In genomic region chr15:89316146-89316545, GRCm38 (mm10) we compare ENCODE assay signal across 9 mouse cellular contexts. TPM values are rescaled to one million over a fixed set of nuclear protein-coding genes. Genes with fewer than 3 reads are reported as not detected.
DNase-seq lines count a peak whose midpoint lies in the region; ATAC-seq and TF ChIP-seq lines count a peak whose summit lies in the region.
"Had no signal": no experiment of that assay in that cellular context is flagged by ENCODE, and none has a peak within 500 bp of the region (broad histone marks: within the 10 kb centered on the region; RNA-seq: fewer than 3 reads in every experiment).

No protein-coding gene starts in this region.

- H3K4me2 ChIP-seq in intestine, embryonic 15.5 days (replicated peaks) = 0 out of 2 replicates have a peak overlapping the region, but pooled peaks have one; percentile 66
- H3K4me2 ChIP-seq in intestine, embryonic 16.5 days (ENCODE audit: low read depth, low read length) = no peak overlapping the region
- H3K4me2 ChIP-seq in intestine, postnatal 0 days (replicated peaks; ENCODE audit: low read depth) = no peak overlapping the region
- H3K4me2 ChIP-seq in neural tube, embryonic 15.5 days = no peak overlapping the region

- no peaks in the 10 kb centered on the region for H3K36me3 ChIP-seq in intestine, embryonic 15.5 days
- H3K36me3 ChIP-seq in intestine, embryonic 16.5 days (ENCODE audit: control insufficient read depth, insufficient read depth, low read length) = no peaks in the 10 kb centered on the region
- H3K36me3 ChIP-seq in MEL (ENCODE audit: control insufficient read depth in 1 of 2, insufficient read depth in 2 of 2, low read length in 2 of 2) = peaks cover 0 to 5% of the 10 kb centered on the region in 2 experiments; a peak in 1 of 4 replicates
- H3K36me3 ChIP-seq in intestine, postnatal 0 days (ENCODE audit: control insufficient read depth, insufficient read depth) = no peaks in the 10 kb centered on the region
- no peaks in the 10 kb centered on the region for H3K36me3 ChIP-seq in neural tube, embryonic 15.5 days
- H3K36me3 ChIP-seq: embryonic facial prominence, embryonic 12.5 days had no signal

- peaks cover 38% of the 10 kb centered on the region for H3K79me2 ChIP-seq in MEL (ENCODE audit: control insufficient read depth, insufficient read depth, low read length, poor library complexity)

- no peak for ATAC-seq in intestine, embryonic 15.5 days
- no peak for ATAC-seq in intestine, embryonic 16.5 days
- ATAC-seq in intestine, postnatal 0 days = no peak
- ATAC-seq in neural tube, embryonic 15.5 days (ENCODE audit: low FRiP score) = no peak
- ATAC-seq in granulocyte monocyte progenitor cell, adult 5-6 weeks (replicated peaks; ENCODE audit: poor library complexity, severe bottlenecking) = no peak

- TF ChIP-seq EP300 in MEL (IDR thresholded peaks at IDR 0.05; ENCODE audit: low read depth in 1 of 2, low read length in 2 of 2) = no peak

- H3K9me3 ChIP-seq in intestine, embryonic 15.5 days = no peaks in the 10 kb centered on the region
- H3K9me3 ChIP-seq in intestine, embryonic 16.5 days (ENCODE audit: control insufficient read depth, low read length) = no peaks in the 10 kb centered on the region
- H3K9me3 ChIP-seq in MEL (replicated peaks; ENCODE audit: insufficient read depth, low read length) = no peaks in the 10 kb centered on the region
- H3K9me3 ChIP-seq in intestine, postnatal 0 days (ENCODE audit: control insufficient read depth) = no peaks in the 10 kb centered on the region
- H3K9me3 ChIP-seq in neural tube, embryonic 15.5 days (replicated peaks) = no peaks in the 10 kb centered on the region
- H3K9me3 ChIP-seq: embryonic facial prominence, embryonic 12.5 days had no signal

- H3K27me3 ChIP-seq in intestine, embryonic 15.5 days (replicated peaks) = no peaks in the 10 kb centered on the region
- H3K27me3 ChIP-seq in intestine, embryonic 16.5 days (replicated peaks; ENCODE audit: control insufficient read depth, insufficient read depth, low read length) = no peaks in the 10 kb centered on the region
- no peaks in the 10 kb centered on the region for H3K27me3 ChIP-seq in MEL (ENCODE audit: control insufficient read depth in 1 of 2, insufficient read depth in 2 of 2, low read length in 2 of 2)
- no peaks in the 10 kb centered on the region for H3K27me3 ChIP-seq in intestine, postnatal 0 days (replicated peaks; ENCODE audit: control insufficient read depth, insufficient read depth, low read length)
- no peaks in the 10 kb centered on the region for H3K27me3 ChIP-seq in neural tube, embryonic 15.5 days (replicated peaks)
- H3K27me3 ChIP-seq: embryonic facial prominence, embryonic 12.5 days had no signal

- TF ChIP-seq POLR2A in MEL (IDR thresholded peaks at IDR 0.05; ENCODE audit: control insufficient read depth in 1 of 2, insufficient read depth in 1 of 2, low read depth in 1 of 2, low read length in 2 of 2, poor library complexity in 1 of 2) = no peak

- peaks cover 21% of the 10 kb centered on the region for H3K4me1 ChIP-seq in intestine, embryonic 15.5 days (replicated peaks)
- H3K4me1 ChIP-seq in intestine, embryonic 16.5 days (ENCODE audit: control insufficient read depth, insufficient read depth, low read length) = peaks cover 11% of the 10 kb centered on the region
- peaks cover 0 to 17% of the 10 kb centered on the region in 2 experiments; a peak in 3 of 4 replicates for H3K4me1 ChIP-seq in MEL (ENCODE audit: control insufficient read depth in 1 of 2, insufficient read depth in 2 of 2, low read length in 2 of 2)
- peaks cover 6% of the 10 kb centered on the region; the same call in 1 of the 2 replicates for H3K4me1 ChIP-seq in intestine, postnatal 0 days (replicated peaks; ENCODE audit: control insufficient read depth, insufficient read depth, low read length)
- H3K4me1 ChIP-seq in neural tube, embryonic 15.5 days = peaks cover 38% of the 10 kb centered on the region

- no peak overlapping the region for H3K9ac ChIP-seq in intestine, embryonic 15.5 days
- H3K9ac ChIP-seq in intestine, embryonic 16.5 days (ENCODE audit: low read depth, low read length) = no peak overlapping the region
- H3K9ac ChIP-seq in MEL (ENCODE audit: control insufficient read depth, low read depth, low read length, poor library complexity, severe bottlenecking) = no peak overlapping the region
- H3K9ac ChIP-seq in intestine, postnatal 0 days (ENCODE audit: low read depth, low read length) = no peak overlapping the region
- H3K9ac ChIP-seq in neural tube, embryonic 15.5 days (replicated peaks) = no peak overlapping the region

- no peak overlapping the region for H3K4me3 ChIP-seq in intestine, embryonic 15.5 days (replicated peaks)
- H3K4me3 ChIP-seq in intestine, embryonic 16.5 days (ENCODE audit: low read length) = no peak overlapping the region
- no peak overlapping the region for H3K4me3 ChIP-seq in MEL (ENCODE audit: control insufficient read depth in 1 of 2, insufficient read depth in 1 of 2, low read depth in 2 of 2, low read length in 2 of 2)
- H3K4me3 ChIP-seq in intestine, postnatal 0 days (ENCODE audit: low read depth, low read length) = no peak overlapping the region
- H3K4me3 ChIP-seq in neural tube, embryonic 15.5 days (replicated peaks) = 0 out of 2 replicates have a peak overlapping the region, but pooled peaks have one; percentile 95

- no peak overlapping the region for H3K27ac ChIP-seq in intestine, embryonic 15.5 days
- H3K27ac ChIP-seq in intestine, embryonic 16.5 days (ENCODE audit: low read length) = no peak overlapping the region
- no peak overlapping the region for H3K27ac ChIP-seq in MEL (ENCODE audit: control insufficient read depth, low read depth, low read length)
- H3K27ac ChIP-seq in intestine, postnatal 0 days (ENCODE audit: low read depth, low read length) = no peak overlapping the region
- no peak overlapping the region for H3K27ac ChIP-seq in neural tube, embryonic 15.5 days (replicated peaks)
- H3K27ac ChIP-seq: embryonic facial prominence, embryonic 12.5 days had no signal

- DNase-seq in MEL (ENCODE audit: low read depth, low spot score) (peak; percentile 78), adipocyte (ENCODE audit: low spot score) (no peak)
- no peak for DNase-seq in adrenal gland, adult 18-20 months (ENCODE audit: low spot score in 2 of 2)

- 73% methylated on average over 11 of the region's 11 CpGs for WGBS in intestine, embryonic 15.5 days
- 71% methylated on average over 11 of the region's 11 CpGs for WGBS in intestine, embryonic 16.5 days
- WGBS in intestine, postnatal 0 days = 73% methylated on average over 11 of the region's 11 CpGs
- 67% methylated on average over 11 of the region's 11 CpGs for WGBS in neural tube, embryonic 15.5 days

- peak; percentile 56 for TF ChIP-seq RAD21 in MEL (IDR thresholded peaks at IDR 0.05; ENCODE audit: low read depth, low read length)

- TF ChIP-seq CTCF in MEL (IDR thresholded peaks at IDR 0.05 in 2 of 3, conservative IDR thresholded peaks at IDR 0.05 in 1 of 3; ENCODE audit: control insufficient read depth in 1 of 3, insufficient read depth in 1 of 3, low read depth in 2 of 3, low read length in 3 of 3, poor library complexity in 1 of 3, severe bottlenecking in 1 of 3) = peak; percentile 74 to 88 (median 77)
- peak; percentile 58 for TF ChIP-seq CTCF in intestine, postnatal 0 days (IDR thresholded peaks at IDR 0.05; ENCODE audit: low read depth)

RNA-seq across cellular contexts. Expression of gene Sbf1, which starts 1.0 kb away (rescaled TPM):
- 35.1 and 38.8 TPM in 2 replicates for polyA plus RNA-seq in intestine, embryonic 15.5 days (2015; fragmentation: Nextera tagmentation; extraction: Ambion mirVana)
- polyA plus RNA-seq in intestine, embryonic 16.5 days (2015; fragmentation: Nextera tagmentation; extraction: Ambion mirVana) = 32.0 and 33.4 TPM in 2 replicates
- total RNA-seq in MEL (2012; rRNA removed) = 80.4 and 84.6 TPM in 2 replicates
- polyA plus RNA-seq in MEL (2012; ENCODE audit: insufficient read depth in 1 of 2, insufficient read length in 2 of 2, low read depth in 1 of 2, low replicate concordance in 2 of 2, missing spikeins in 1 of 2) = 100 to 1,000 TPM in 1 of 2 experiments, not detected in 1; 147 TPM
- polyA plus RNA-seq in intestine, postnatal 0 days (2015; fragmentation: Nextera tagmentation; extraction: Ambion mirVana) = 22.2 and 24.2 TPM in 2 replicates
- 90.5 and 94.8 TPM in 2 replicates for polyA plus RNA-seq in neural tube, embryonic 15.5 days (2015; fragmentation: Nextera tagmentation; extraction: Ambion mirVana)
- total RNA-seq in granulocyte monocyte progenitor cell, adult 5-6 weeks (2014; fragmentation: Nextera tagmentation) = 88.1 and 131 TPM in 2 replicates
- 43.1 and 52.0 TPM in 2 replicates for total RNA-seq in granulocyte monocyte progenitor cell, adult 5-6 weeks (2017)
- 10 to 100 TPM; 71.9 to 89.4 TPM for total RNA-seq in adrenal gland, adult 18-20 months (2021)

RNA-seq across cellular contexts. Expression of gene Adm2, which starts 6.4 kb away (rescaled TPM):
- 1.4 and 1.5 TPM in 2 replicates for polyA plus RNA-seq in intestine, embryonic 15.5 days (2015; fragmentation: Nextera tagmentation; extraction: Ambion mirVana)
- polyA plus RNA-seq in intestine, embryonic 16.5 days (2015; fragmentation: Nextera tagmentation; extraction: Ambion mirVana) = 1.5 and 2.0 TPM in 2 replicates
- 1.4 and 7.1 TPM in 2 replicates for total RNA-seq in MEL (2012; rRNA removed)
- 10 to 100 TPM in 1 of 2 experiments, not detected in 1; 18.2 TPM for polyA plus RNA-seq in MEL (2012; ENCODE audit: insufficient read depth in 1 of 2, insufficient read length in 2 of 2, low read depth in 1 of 2, low replicate concordance in 2 of 2, missing spikeins in 1 of 2)
- 0.14 TPM in 1 of 2 replicates, not detected in the other for polyA plus RNA-seq in intestine, postnatal 0 days (2015; fragmentation: Nextera tagmentation; extraction: Ambion mirVana)
- 0.14 TPM in 1 of 2 replicates, not detected in the other for polyA plus RNA-seq in neural tube, embryonic 15.5 days (2015; fragmentation: Nextera tagmentation; extraction: Ambion mirVana)
- total RNA-seq in granulocyte monocyte progenitor cell, adult 5-6 weeks (2014; fragmentation: Nextera tagmentation) = not detected in 2 replicates
- total RNA-seq in granulocyte monocyte progenitor cell, adult 5-6 weeks (2017) = not detected in 2 replicates
- total RNA-seq in adrenal gland, adult 18-20 months (2021) = not detected
- polyA plus RNA-seq: embryonic facial prominence, embryonic 12.5 days had no signal

RNA-seq across cellular contexts. Expression of gene Miox, which starts 18.1 kb away (rescaled TPM):
- 0.32 and 0.36 TPM in 2 replicates for polyA plus RNA-seq in intestine, embryonic 15.5 days (2015; fragmentation: Nextera tagmentation; extraction: Ambion mirVana)
- 0.46 TPM in 1 of 2 replicates, not detected in the other for polyA plus RNA-seq in intestine, embryonic 16.5 days (2015; fragmentation: Nextera tagmentation; extraction: Ambion mirVana)
- total RNA-seq in MEL (2012; rRNA removed) = not detected in 2 replicates
- polyA plus RNA-seq in MEL (2012; ENCODE audit: insufficient read depth in 1 of 2, insufficient read length in 2 of 2, low read depth in 1 of 2, low replicate concordance in 2 of 2, missing spikeins in 1 of 2) = not detected
- polyA plus RNA-seq in intestine, postnatal 0 days (2015; fragmentation: Nextera tagmentation; extraction: Ambion mirVana) = not detected in 2 replicates
- not detected in 2 replicates for polyA plus RNA-seq in neural tube, embryonic 15.5 days (2015; fragmentation: Nextera tagmentation; extraction: Ambion mirVana)
- not detected in 2 replicates for total RNA-seq in granulocyte monocyte progenitor cell, adult 5-6 weeks (2014; fragmentation: Nextera tagmentation)
- total RNA-seq in granulocyte monocyte progenitor cell, adult 5-6 weeks (2017) = not detected in 2 replicates
- total RNA-seq in adrenal gland, adult 18-20 months (2021) = 1 to 10 TPM in 1 of 2 experiments, not detected in 1; 4.2 TPM
- polyA plus RNA-seq: embryonic facial prominence, embryonic 12.5 days had no signal

RNA-seq across cellular contexts. Expression of gene Lmf2, which starts 39.3 kb away (rescaled TPM):
- 55.2 and 58.0 TPM in 2 replicates for polyA plus RNA-seq in intestine, embryonic 15.5 days (2015; fragmentation: Nextera tagmentation; extraction: Ambion mirVana)
- 55.8 and 56.3 TPM in 2 replicates for polyA plus RNA-seq in intestine, embryonic 16.5 days (2015; fragmentation: Nextera tagmentation; extraction: Ambion mirVana)
- 14.5 and 14.7 TPM in 2 replicates for total RNA-seq in MEL (2012; rRNA removed)
- polyA plus RNA-seq in MEL (2012; ENCODE audit: insufficient read depth in 1 of 2, insufficient read length in 2 of 2, low read depth in 1 of 2, low replicate concordance in 2 of 2, missing spikeins in 1 of 2) = 10 to 100 TPM in 1 of 2 experiments, not detected in 1; 52.0 TPM
- 19.1 and 20.5 TPM in 2 replicates for polyA plus RNA-seq in intestine, postnatal 0 days (2015; fragmentation: Nextera tagmentation; extraction: Ambion mirVana)
- polyA plus RNA-seq in neural tube, embryonic 15.5 days (2015; fragmentation: Nextera tagmentation; extraction: Ambion mirVana) = 30.6 and 33.7 TPM in 2 replicates
- 15.4 and 22.3 TPM in 2 replicates for total RNA-seq in granulocyte monocyte progenitor cell, adult 5-6 weeks (2014; fragmentation: Nextera tagmentation)
- 8.9 and 11.0 TPM in 2 replicates for total RNA-seq in granulocyte monocyte progenitor cell, adult 5-6 weeks (2017)
- 10 to 100 TPM; 34.4 to 40.0 TPM for total RNA-seq in adrenal gland, adult 18-20 months (2021)

RNA-seq across cellular contexts. Expression of gene Ncaph2, which starts 39.4 kb away (rescaled TPM):
- 131 and 138 TPM in 2 replicates for polyA plus RNA-seq in intestine, embryonic 15.5 days (2015; fragmentation: Nextera tagmentation; extraction: Ambion mirVana)
- polyA plus RNA-seq in intestine, embryonic 16.5 days (2015; fragmentation: Nextera tagmentation; extraction: Ambion mirVana) = 123 and 128 TPM in 2 replicates
- total RNA-seq in MEL (2012; rRNA removed) = 126 and 137 TPM in 2 replicates
- 100 to 1,000 TPM; 160 to 165 TPM for polyA plus RNA-seq in MEL (2012; ENCODE audit: insufficient read depth in 1 of 2, insufficient read length in 2 of 2, low read depth in 1 of 2, low replicate concordance in 2 of 2, missing spikeins in 1 of 2)
- 55.2 and 65.2 TPM in 2 replicates for polyA plus RNA-seq in intestine, postnatal 0 days (2015; fragmentation: Nextera tagmentation; extraction: Ambion mirVana)
- polyA plus RNA-seq in neural tube, embryonic 15.5 days (2015; fragmentation: Nextera tagmentation; extraction: Ambion mirVana) = 105 and 111 TPM in 2 replicates
- total RNA-seq in granulocyte monocyte progenitor cell, adult 5-6 weeks (2014; fragmentation: Nextera tagmentation) = 87.4 and 136 TPM in 2 replicates
- total RNA-seq in granulocyte monocyte progenitor cell, adult 5-6 weeks (2017) = 92.2 and 118 TPM in 2 replicates
- 10 to 100 TPM; 67.7 to 69.6 TPM for total RNA-seq in adrenal gland, adult 18-20 months (2021)
